Mouse (Mus musculus) gastrocnemius, postnatal 36 days (tissue): ENCODE data around the gene Ropn1. TPM values are rescaled to one million over a fixed set of nuclear protein-coding genes. Genes with fewer than 3 reads are reported as not detected.
"Not testable (repeated sequence)": the region's sequence is repeated elsewhere in the genome, so short reads cannot be mapped to it uniquely, and the experiment has no call there.

ENCODE experiments used
- DNase-seq, 2 experiments: peaks; one replicate each; pipeline ENCODE4 v3.0.0; 2022
- intact Hi-C: fragments of 180-260 bp; cut with DNase I; formaldehyde crosslinking; loops from one replicate; pipeline ENCODE4 v1.15.1; 2025
- long read RNA-seq, 2 experiments: library from polyadenylated mRNA; stranded (forward); transcript quantifications; one replicate each; pipeline ENCODE4 v2.0.0; 2021
- total RNA-seq, 2 experiments: library from RNA; stranded (reverse); gene quantifications; 2 replicates each; pipeline ENCODE4 v1.2.3; 2021

Ropn1 gene
- not detected for total RNA-seq
- long read RNA-seq, experiment 1 = 0 reads
- long read RNA-seq, experiment 2 = 0 reads

DNA sequence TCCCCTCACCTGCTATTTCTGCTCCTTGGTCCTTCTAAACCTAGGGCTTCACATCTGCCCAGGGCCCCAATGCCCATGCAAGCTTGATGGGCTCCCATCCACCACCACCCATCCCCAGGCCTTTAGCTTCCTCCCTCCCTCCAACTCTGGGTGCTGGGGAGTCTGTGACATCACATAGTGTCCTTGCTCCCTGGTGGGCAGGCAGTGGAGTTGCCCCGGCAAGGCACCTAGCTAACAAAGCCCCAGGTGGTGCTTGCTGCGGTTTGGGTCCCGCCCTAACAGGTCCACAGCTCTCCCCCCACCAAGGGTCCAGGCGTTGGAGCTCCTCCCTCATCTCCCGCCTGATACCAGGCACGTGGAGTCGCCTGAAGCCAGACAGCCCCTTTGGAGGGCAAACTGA lies at the start of gene Ropn1:
Gene Ropn1 (plus strand): TSS at position 301 of the 400 bp plus-strand sequence.
- intact Hi-C loops = no loop called here
- no peak for DNase-seq

GRCm38 (mm10) chr16:34601954-34602353 lies 47.8 kb upstream of the Ropn1 start:
- intact Hi-C loops = no loop called here
- no peak for DNase-seq

GRCm38 (mm10) chr16:34603076-34603475 lies 46.6 kb upstream of the Ropn1 start:
- DNase-seq = no peak
- intact Hi-C loops = no loop called here

DNA sequence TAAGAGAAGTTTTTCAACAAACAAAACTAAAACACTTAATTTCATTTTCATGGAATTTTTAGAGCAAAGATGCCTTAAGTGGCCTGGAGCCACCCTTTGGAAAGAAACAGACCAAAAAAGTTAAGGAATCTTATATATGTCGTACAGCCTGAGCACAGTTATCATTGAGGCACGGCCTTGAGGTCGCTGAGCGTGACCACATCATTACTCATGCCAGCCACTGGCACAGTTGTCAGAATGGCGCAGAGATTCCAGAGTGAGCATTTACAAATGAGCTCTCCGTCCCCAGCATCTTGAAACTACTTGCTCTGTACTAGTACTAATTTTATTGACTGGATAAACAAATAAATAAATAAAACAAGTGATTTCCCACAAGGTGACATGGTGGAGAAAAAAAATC lies 45.9 kb upstream of the Ropn1 start:
- DNase-seq = no peak
- intact Hi-C loops = no loop called here

DNA sequence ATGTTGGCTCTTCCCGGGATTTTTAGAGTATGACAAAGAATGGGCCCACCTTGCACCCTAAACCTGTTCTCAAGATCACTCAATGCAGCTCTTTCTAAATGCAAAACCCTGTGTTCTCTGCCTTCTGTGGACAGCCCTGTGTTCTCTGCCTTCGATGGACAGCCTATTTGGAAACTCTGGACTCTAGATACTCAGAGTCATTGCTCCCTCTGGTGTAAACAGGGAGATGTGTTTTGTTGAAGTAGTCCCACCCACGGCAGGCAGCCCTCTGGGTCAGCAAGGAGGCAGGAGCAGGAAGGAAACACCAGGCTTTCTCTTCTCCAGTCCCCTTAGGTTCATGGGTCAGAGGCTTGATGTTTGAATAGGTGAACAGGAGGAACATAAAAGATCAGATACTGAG lies 44.0 kb upstream of the Ropn1 start:
- intact Hi-C loops = loop anchor here (5.0 kb wide), 2 partner anchors 263 to 303 kb away; no protein-coding TSS in a partner anchor

DNA sequence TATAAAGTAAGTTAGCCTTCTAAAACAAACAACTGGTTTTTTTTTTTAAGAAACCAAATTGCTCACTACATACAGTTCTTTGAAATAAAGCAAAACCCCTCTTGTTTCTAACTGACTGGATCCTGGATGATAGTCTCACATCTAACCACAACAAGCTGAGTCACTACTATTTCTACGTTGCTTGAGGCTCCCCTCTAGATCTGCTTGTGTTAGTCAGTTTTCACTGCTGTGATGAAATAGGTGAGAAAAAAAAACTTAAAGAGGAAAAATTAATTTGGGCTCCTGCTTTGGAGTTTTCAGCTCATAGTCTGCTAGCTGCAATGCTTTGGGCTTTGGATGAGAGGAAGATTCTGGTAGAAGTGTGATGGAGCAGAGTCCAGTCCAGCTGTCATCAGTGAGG lies 39.6 kb upstream of the Ropn1 start:
- DNase-seq = no peak
- intact Hi-C loops = no loop called here

More for the DNA sequence above, 44.0 kb upstream of the Ropn1 start:
- no peak for DNase-seq

- no peak for DNase-seq
- intact Hi-C loops = no loop called here
Observed at GRCm38 (mm10) chr16:34614021-34614420, 35.7 kb upstream of the Ropn1 start.

- intact Hi-C loops = no loop called here
- DNase-seq = no peak
Observed at GRCm38 (mm10) chr16:34627591-34627990, 22.1 kb upstream of the Ropn1 start.

DNA sequence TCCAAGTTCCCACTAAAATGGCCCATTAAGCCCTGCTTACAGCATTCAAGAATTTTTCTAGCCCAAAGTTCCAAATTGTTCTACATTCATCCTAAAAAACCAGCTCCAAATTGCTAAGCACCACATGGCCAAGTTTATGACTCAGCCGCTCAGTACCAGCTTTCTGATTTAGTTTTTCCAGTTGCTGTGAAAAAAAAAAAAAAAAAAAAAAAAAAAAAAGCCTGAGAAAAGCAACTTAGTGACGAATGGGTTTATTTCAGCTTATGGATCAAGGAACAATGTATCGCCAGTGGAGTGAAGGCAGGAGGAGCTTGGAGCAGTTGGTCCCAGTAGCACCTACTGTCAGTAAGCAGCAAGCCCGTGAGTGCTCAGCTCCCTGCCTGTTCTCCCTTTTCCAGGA lies 21.3 kb upstream of the Ropn1 start:
- DNase-seq = no peak

GRCm38 (mm10) chr16:34635557-34635956 lies 14.2 kb upstream of the Ropn1 start:
- intact Hi-C loops = no loop called here
- no peak for DNase-seq

More for the DNA sequence above, 21.3 kb upstream of the Ropn1 start:
- intact Hi-C loops = no loop called here

GRCm38 (mm10) chr16:34643511-34644259 lies 6.0 kb upstream of the Ropn1 start:
- intact Hi-C loops = no loop called here

GRCm38 (mm10) chr16:34653023-34653422 lies 3.3 kb downstream of the Ropn1 start:
- DNase-seq = no peak
- intact Hi-C loops = no loop called here

More at GRCm38 (mm10) chr16:34643511-34644259, 6.0 kb upstream of the Ropn1 start:
- no peak for DNase-seq

GRCm38 (mm10) chr16:34657566-34657965 lies 7.8 kb downstream of the Ropn1 start:
- intact Hi-C loops, DNase-seq: not testable (repeated sequence)

- no peak for DNase-seq
- intact Hi-C loops = no loop called here
Observed at GRCm38 (mm10) chr16:34657983-34658382, 8.3 kb downstream of the Ropn1 start.

DNA sequence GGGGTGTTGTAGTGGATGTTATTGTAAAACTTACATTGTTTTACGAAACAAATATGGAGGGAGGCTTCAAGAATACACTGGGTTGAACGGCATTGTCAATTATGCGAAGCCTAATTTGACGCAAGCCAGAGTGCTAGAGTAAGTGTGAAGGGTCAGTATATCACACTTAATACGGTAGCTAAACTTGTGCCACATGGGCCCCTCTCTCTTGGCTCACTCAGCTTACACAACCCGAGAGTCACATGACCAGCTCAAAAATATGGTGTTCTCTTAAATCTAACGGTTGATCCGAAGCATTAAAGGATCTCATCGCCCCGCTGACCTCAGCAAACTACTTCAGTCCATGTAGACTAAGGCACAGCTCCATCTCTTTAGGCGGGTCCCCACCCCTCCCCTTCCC lies 8.7 kb downstream of the Ropn1 start:
- intact Hi-C loops = no loop called here

DNA sequence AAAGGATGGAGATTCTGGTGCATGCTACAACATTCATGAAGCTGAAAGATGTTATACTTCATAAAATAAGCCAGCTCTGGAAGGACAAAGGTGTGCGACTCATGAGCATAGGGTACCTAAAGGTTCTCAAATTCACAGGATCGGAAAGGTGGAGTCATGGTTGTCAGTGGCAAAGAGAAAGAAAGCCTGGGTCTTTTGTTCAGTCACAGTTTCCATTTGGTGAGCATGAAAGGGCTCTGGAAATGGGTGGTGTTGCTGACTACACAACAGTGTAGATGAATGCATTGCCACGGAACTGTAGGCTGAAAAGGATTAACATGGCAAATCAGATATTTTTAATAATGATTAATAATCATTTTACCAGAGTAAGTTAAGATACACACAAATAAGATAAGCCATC lies 14.8 kb downstream of the Ropn1 start:
- intact Hi-C loops = no loop called here
- no peak for DNase-seq

More for the DNA sequence above, 8.7 kb downstream of the Ropn1 start:
- no peak for DNase-seq

DNA sequence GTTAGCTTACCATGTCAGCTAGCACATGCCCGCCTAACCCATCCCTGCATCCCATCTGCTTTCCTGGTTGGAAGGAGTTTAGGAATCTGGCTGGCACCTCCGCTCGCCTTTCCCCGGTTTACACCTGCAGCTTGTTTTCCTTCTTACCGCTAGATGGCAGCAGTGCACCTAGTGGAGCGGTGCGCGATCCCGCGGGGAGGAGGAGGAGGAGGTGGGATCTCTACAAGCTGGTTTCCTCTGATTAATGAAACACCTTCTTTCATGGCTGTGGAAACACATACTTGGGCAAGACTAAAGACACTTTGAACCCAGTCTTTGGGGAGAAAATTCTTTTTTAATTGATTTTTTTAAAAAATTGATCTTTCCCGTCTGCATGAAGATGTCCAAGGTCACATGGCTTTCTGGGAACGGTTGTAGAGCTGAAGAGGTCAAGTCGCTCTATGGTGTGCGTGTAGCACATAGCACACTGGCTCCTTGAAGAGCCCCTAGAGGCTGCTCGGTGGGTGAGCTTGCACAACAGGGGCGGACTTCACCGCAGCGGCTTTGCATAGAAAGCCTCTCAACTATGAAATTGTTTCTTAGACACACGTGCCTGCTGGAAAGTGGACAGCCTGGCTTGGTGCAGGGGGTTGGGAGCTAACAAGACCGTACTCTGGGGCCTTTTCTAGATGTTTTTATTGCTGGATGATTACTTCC lies 17.5 kb downstream of the Ropn1 start:
- DNase-seq = peak; percentile 28 to 36
- intact Hi-C loops = loop anchor here (1.0 kb wide), 1 partner anchor 33 kb away; no protein-coding TSS in a partner anchor

DNA sequence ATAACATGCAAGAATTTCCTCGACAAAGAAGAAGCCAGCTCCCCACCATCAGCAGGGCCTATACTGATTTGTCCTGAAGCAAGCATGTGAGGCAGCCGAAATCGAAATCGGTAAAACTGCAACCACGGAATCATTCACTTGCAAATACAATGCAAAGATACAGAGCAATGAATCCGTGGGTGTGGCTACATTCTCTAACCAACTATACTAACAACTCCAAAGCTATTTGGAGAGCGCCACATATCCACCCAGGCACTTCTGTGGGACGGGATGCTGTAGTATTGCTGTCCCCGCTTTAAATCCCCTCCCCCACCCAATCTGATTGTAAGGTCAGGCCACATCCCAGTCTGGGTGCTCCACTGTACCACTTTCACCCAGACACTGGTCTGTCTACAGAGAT lies 18.6 kb downstream of the Ropn1 start:
- no peak for DNase-seq
- intact Hi-C loops = no loop called here

- intact Hi-C loops = no loop called here
- DNase-seq = no peak
Observed at GRCm38 (mm10) chr16:34671966-34672365, 22.2 kb downstream of the Ropn1 start.

- DNase-seq = no peak
- intact Hi-C loops = no loop called here
Observed at GRCm38 (mm10) chr16:34672822-34673221, 23.1 kb downstream of the Ropn1 start.

DNA sequence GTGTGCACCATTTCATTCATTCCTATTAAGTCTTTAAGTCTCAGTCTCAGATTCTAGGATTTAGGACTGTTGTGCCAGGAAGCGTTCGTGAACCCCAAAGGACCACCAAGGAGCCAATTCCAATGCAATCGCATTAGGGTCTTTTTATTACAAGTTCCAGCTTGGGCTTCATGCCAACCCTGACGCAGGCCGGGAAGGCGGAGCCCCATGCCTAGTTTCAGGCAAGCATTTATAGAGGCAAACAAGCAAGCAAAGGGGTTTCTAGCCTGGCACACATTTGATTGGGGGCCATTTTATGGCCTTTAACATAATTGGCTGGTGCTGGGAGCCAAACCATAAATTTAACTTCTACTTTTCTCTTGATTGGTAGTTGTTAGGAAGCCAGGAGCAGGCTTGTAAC lies 24.6 kb downstream of the Ropn1 start:
- no peak for DNase-seq
- intact Hi-C loops = no loop called here

GRCm38 (mm10) chr16:34681823-34682222 lies 32.1 kb downstream of the Ropn1 start:
- DNase-seq = no peak
- intact Hi-C loops = no loop called here
